Mouse (Mus musculus): ENCODE measurements around the gene Cox15.

The Cox15 gene

GRCm38 (mm10) chr19:43709317-43709716 is 43.5 kb downstream of the Cox15 start:
- in situ Hi-C loops (cut with MboI): no loop called here

GRCm38 (mm10) chr19:43708206-43708605 is 44.6 kb downstream of the Cox15 start:
- in situ Hi-C loops (cut with MboI): no loop called here

GRCm38 (mm10) chr19:43704787-43705497 is 47.9 kb downstream of the Cox15 start:
- in situ Hi-C loops (cut with MboI): no loop called here

- in situ Hi-C loops (cut with MboI): no loop called here
Measured at GRCm38 (mm10) chr19:43704211-43704610, 48.6 kb downstream of the Cox15 start.

- in situ Hi-C loops (cut with MboI): no loop called here
Measured at GRCm38 (mm10) chr19:43699763-43700155, 53.0 kb downstream of the Cox15 start.

- in situ Hi-C loops (cut with MboI): no loop called here
Measured at GRCm38 (mm10) chr19:43699021-43699762, 53.6 kb downstream of the Cox15 start.

- in situ Hi-C loops (cut with MboI): no loop called here
Measured at GRCm38 (mm10) chr19:43697666-43698370, 55.0 kb downstream of the Cox15 start.

GRCm38 (mm10) chr19:43695514-43695964 is 57.3 kb downstream of the Cox15 start:
- in situ Hi-C loops (cut with MboI): no loop called here

GRCm38 (mm10) chr19:43692815-43693214 is 60.0 kb downstream of the Cox15 start:
- in situ Hi-C loops (cut with MboI): no loop called here

GRCm38 (mm10) chr19:43689419-43690246 is 63.2 kb downstream of the Cox15 start, which contains the start of gene Entpd7:
TSS of gene Entpd7 (plus strand) at chr19:43689672.
- in situ Hi-C loops (cut with MboI): no loop called here
